Mouse (Mus musculus): Measurements from ENCODE around the gene Cntrl. TPM values are rescaled to one million over a fixed set of nuclear protein-coding genes. Genes with fewer than 3 reads are reported as not detected.

Gene Cntrl
- total RNA-seq, 2 experiments from 2014 or later, result 8.0 to 8.3 TPM

- DNase-seq (ENCODE audit: low spot score in 2 of 2), result peak; percentile 51 to 59
- intact Hi-C loops (cut with DNase I), result loop anchor here (2.0 to 10.0 kb wide), 3 partner anchors 64 to 314 kb away; partner anchors contain the start of gene Rabepk
Measured at GRCm38 (mm10) chr2:35108712-35109111, 580 bp upstream of the Cntrl start.

DNA sequence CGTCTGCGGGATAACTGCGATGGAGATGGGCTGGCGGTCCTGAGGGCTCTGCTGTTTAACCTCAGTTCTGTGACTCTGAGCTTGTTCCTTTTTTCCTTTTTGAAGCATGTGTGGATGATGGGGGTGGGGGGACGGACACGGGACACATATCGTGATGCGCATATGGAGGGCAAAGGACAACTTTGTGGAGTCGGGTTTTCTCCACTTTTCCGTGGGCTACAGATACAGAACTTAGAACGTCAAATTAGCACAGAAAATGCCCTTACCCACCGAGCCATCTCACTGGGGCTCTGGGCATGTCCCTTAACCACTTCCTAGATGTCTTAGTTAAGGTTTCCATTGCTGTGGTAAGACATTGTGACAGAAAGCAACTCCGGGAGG, 622 bp downstream of the Cntrl start:
- intact Hi-C loops (cut with DNase I), result loop anchor here (2.0 to 10.0 kb wide), 3 partner anchors 65 to 315 kb away; partner anchors contain the start of gene Rabepk
- DNase-seq (ENCODE audit: low spot score in 2 of 2), result no peak

DNA sequence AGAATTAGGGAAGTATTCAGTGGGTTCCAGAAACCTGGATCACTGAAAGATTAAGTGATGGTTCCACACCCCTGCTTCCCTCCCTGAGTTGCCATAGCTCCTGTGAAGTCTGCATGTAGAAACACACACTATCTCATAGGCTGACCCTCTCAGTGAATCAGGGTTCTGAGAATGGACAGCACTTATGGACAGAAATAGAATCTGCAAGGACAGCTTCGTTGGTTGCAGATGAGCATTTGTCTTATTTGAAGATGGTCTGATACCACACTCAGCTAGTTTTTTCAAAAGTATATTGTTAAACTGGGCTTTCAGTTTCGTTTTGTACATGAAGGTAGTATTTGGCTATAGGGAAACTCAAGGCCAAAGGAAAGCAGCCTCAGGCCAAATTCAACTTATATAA, 1.2 kb downstream of the Cntrl start:
- intact Hi-C loops (cut with DNase I), result no loop called here
- no peak for DNase-seq (ENCODE audit: low spot score in 2 of 2)

DNA sequence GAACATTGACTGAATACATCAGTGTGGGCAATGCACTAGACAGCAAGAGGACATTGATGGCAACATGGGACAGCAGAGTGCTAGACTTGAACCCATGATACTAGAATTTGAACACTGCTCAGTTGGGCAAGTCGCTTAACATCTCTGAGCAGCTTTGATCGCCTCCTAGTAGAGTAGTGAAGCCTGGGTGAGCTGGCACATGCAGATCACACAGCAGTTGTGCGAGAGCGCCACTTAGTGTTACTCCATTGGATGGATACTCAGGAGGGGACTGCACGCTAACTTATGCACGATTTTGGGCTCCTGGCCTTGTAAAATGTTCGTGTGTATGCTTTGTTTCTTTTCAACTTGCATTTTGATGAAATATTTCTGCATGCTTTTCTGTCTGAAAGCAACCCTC, 15.4 kb downstream of the Cntrl start:
- peak in 1 of 2 experiments; percentile 12 for DNase-seq (ENCODE audit: low spot score in 2 of 2)
- intact Hi-C loops (cut with DNase I), result no loop called here

DNA sequence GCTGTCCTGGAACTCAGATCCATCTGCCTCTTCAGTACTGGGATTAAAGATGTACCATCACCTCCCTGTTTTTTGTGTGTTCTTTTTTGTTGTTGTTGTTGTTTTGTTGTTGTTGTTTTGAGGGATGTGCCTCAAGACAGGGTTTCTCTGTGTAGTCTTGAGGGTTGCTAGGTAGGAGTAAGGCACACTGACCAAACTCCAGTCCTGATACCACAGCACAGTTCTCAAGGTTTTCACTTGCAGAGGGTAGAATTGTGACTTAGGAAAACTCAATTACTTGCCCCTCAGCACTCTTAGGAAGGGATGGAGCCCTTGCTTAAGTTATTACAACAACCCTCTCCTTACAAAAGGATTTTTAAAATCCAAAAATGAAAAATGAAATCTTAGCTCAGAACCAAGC, 22.2 kb downstream of the Cntrl start:
- DNase-seq (ENCODE audit: low spot score in 2 of 2), result no peak
- intact Hi-C loops (cut with DNase I), result no loop called here

DNA sequence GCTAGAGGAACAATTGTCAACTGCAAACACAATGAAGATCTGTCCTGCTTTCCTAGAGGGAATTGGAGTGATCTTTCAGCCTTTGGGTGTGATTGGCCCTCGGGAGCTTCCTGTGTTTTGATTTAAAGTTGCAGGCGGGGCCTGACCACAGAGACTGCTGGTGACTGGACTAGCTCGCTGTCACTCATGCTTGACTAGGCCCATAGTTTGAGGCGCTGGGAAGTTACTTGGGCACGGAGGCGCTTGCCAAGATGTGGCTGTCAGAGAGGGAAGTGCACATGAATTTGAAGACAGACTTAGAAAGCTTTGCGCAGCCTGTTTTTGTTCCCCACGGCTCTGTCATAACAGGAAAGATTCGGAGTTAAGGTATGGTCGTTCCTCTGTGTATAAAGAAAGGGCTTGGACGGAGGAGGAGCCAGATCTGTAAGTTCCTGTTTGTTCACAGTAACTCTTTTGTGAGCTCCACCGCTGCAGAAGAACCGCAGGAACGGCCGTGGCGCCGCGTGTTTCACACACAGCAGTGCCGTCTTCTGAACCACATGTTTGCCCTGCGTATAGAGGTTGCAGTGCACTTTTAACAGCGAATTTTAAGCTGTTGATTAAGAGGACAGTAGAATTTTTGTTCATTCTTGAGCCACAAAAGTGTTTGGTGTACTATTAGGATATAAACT, 22.8 kb downstream of the Cntrl start:
- peak; percentile 97 for DNase-seq (ENCODE audit: low spot score in 2 of 2)
- intact Hi-C loops (cut with DNase I), result no loop called here

- DNase-seq (ENCODE audit: low spot score in 2 of 2), result no peak
- intact Hi-C loops (cut with DNase I), result no loop called here
Measured at GRCm38 (mm10) chr2:35132662-35133055, 23.4 kb downstream of the Cntrl start.

- intact Hi-C loops (cut with DNase I), result no loop called here
- DNase-seq (ENCODE audit: low spot score in 2 of 2), result no peak
Measured at GRCm38 (mm10) chr2:35133891-35134290, 24.6 kb downstream of the Cntrl start.

- no peak for DNase-seq (ENCODE audit: low spot score in 2 of 2)
- intact Hi-C loops (cut with DNase I), result no loop called here
Measured at GRCm38 (mm10) chr2:35138576-35138975, 29.3 kb downstream of the Cntrl start.

DNA sequence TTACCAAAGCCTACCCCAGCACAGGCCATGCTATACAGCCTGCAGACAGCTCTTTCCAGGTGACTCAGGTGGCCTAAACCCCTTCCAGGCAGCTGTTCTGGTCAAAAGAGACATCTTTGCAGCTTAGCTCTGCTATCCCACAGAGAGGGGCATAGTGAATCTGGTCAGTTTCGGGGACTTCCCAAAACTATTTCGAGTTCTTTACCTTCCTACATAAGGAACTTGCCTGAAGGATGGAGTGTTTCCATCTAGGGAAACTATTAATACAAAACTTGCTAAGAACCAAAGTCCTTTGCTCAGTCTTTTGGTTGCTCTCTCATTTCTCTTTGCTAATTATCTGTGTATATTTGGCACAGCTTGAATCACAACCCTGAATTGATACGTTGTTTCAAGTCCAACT, 32.4 kb downstream of the Cntrl start:
- no peak for DNase-seq (ENCODE audit: low spot score in 2 of 2)
- intact Hi-C loops (cut with DNase I), result no loop called here

GRCm38 (mm10) chr2:35148806-35149205, 39.5 kb downstream of the Cntrl start:
- intact Hi-C loops (cut with DNase I), result no loop called here
- DNase-seq (ENCODE audit: low spot score in 2 of 2), result no peak

DNA sequence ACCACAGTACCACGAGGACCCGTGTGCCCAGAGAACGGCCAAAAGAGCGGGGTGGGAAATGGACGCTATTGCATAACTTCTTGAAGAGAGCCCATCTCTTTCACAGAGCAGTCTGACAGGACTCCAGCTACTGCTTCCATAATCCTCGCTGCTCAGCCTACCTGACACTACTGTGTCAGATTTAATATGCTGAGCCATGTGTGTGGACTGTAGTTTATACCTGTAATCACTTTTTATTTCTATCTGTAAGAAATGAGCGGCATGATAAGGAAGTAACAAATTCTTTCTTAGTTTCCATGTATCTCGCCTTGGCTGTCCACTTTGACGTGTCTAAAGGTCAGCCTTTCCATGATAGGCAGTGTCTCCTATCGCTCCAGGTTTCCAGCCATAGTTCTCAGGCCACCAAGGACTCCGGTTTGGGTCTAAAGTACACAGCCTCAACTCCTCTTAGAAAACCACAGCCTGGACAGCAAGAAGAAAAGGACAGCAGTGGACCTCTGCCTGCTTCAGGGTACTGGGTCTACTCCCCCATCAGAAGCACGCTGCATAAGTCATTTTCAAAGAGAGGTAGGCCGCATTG, 42.1 kb downstream of the Cntrl start:
- intact Hi-C loops (cut with DNase I), result no loop called here
- no peak for DNase-seq (ENCODE audit: low spot score in 2 of 2)

DNA sequence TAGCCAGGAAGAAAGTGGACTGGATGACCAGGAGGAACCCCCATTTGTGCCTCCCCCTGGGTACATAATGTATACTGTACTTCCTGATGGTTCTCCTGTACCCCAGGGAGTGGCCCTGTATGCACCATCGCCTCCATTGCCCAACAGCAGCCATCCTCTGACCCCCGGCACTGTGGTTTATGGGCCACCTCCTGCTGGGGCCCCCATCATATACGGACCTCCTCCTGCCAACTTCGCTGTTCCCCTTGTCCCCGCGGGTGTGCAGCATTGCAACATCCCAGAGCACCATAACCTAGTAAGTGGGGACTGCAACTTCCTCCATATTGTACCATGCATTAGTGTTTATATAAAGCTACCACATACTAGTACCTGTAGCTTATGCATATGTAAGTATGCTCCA, 43.9 kb downstream of the Cntrl start:
- intact Hi-C loops (cut with DNase I), result no loop called here
- DNase-seq (ENCODE audit: low spot score in 2 of 2), result no peak

- no peak for DNase-seq (ENCODE audit: low spot score in 2 of 2)
- intact Hi-C loops (cut with DNase I), result no loop called here
Measured at GRCm38 (mm10) chr2:35153844-35154554, 44.7 kb downstream of the Cntrl start.

GRCm38 (mm10) chr2:35156985-35157384, 47.7 kb downstream of the Cntrl start:
- intact Hi-C loops (cut with DNase I), result no loop called here
- no peak for DNase-seq (ENCODE audit: low spot score in 2 of 2)

- no peak for DNase-seq (ENCODE audit: low spot score in 2 of 2)
- intact Hi-C loops (cut with DNase I), result no loop called here
Measured at GRCm38 (mm10) chr2:35157836-35158235, 48.5 kb downstream of the Cntrl start.

DNA sequence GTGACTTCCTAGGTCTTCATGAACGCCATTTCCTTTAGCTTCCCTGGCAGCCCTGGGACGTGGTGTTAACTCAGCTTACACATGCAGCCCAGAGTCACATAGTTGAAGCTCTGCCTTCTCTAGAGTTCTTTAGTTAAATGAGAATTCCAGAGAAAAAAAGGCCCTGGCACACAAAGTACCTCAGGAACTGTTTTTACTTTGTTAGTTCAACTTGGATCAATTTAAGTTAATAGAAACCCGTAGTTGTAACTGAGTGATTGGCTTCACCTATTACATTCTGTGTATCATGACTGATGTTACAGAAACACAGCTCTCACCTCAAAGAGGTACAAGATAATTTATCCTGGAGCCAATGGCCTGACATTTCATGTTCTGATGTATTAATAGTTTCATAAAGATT, 49.1 kb downstream of the Cntrl start:
- intact Hi-C loops (cut with DNase I), result no loop called here

GRCm38 (mm10) chr2:35160206-35160605, 50.9 kb downstream of the Cntrl start:
- intact Hi-C loops (cut with DNase I), result no loop called here

More for the DNA sequence above, 49.1 kb downstream of the Cntrl start:
- DNase-seq (ENCODE audit: low spot score in 2 of 2), result no peak

GRCm38 (mm10) chr2:35161846-35162488, 52.7 kb downstream of the Cntrl start:
- DNase-seq (ENCODE audit: low spot score in 2 of 2), result no peak
- intact Hi-C loops (cut with DNase I), result no loop called here

More at GRCm38 (mm10) chr2:35160206-35160605, 50.9 kb downstream of the Cntrl start:
- no peak for DNase-seq (ENCODE audit: low spot score in 2 of 2)

DNA sequence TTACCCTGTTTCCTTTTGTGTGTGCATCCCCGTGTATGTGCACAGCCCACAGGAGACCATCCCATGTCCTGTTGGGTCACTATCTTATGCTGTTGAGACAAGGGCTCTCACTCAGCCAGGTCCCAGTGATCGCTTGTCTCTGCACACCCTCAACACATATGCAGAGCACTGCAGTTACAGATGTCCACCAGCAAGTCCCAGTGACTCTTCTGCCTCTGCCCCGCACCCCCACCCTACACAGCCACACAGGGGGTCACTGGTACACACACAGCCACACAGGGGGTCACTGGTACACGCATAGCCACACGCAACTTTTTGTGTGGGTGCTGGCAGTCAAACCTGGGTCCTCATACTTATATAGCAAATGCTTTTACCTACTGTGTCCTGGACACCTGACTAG, 54.1 kb downstream of the Cntrl start:
- intact Hi-C loops (cut with DNase I), result no loop called here
- no peak for DNase-seq (ENCODE audit: low spot score in 2 of 2)
